In the genomic region with DNA sequence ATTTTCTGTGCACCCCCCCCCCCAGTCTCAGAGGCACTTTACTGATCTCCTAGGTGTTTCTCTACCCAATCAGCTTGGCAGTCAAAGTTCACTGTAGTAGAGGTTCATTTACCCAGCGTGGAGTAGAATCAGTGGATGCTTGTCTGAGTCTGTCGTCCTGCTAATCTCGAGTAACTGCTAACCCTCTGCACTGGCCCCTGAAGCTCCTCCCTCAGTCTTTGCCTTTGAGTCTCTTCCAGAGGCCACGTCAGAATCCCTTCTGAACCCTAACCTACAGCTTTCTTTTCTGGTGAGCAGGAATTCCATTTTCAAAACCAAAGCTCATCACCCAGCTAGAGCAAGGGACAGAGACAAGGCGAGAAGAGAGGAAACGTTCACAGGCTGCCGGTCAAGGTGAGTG, we compare ENCODE assay signal across 31 mouse cellular contexts.
A peak's percentile ranks its signal among the peaks of the same experiment; 100 is the strongest.
DNase-seq lines count a peak whose midpoint lies in the region; ATAC-seq and TF ChIP-seq lines count a peak whose summit lies in the region.
"Had no signal": no experiment of that assay in that cellular context is flagged by ENCODE, and none has a peak within 500 bp of the region (broad histone marks: within the 10 kb centered on the region; RNA-seq: fewer than 3 reads in every experiment).

No protein-coding gene starts in this region.

- no peak overlapping the region for H3K4me3 ChIP-seq in left cerebral cortex, adult 2 months
- H3K4me3 ChIP-seq in intestine, embryonic 15.5 days (replicated peaks) = no peak overlapping the region
- H3K4me3 ChIP-seq: erythroblast, embryonic 14.5 days; forebrain, embryonic 12.5 days; hindbrain, embryonic 10.5 days; hindbrain, embryonic 15.5 days; liver, embryonic 13.5 days; megakaryocyte, embryonic 14.5 days; midbrain, embryonic 12.5 days; neural tube, embryonic 13.5 days; stomach, embryonic 15.5 days had no signal

- no peak overlapping the region for H3K4me2 ChIP-seq in intestine, embryonic 15.5 days (replicated peaks)
- H3K4me2 ChIP-seq: forebrain, embryonic 12.5 days; hindbrain, embryonic 15.5 days; liver, embryonic 13.5 days; midbrain, embryonic 12.5 days; neural tube, embryonic 13.5 days; stomach, embryonic 15.5 days had no signal

- H3K9ac ChIP-seq in intestine, embryonic 15.5 days = no peak overlapping the region
- H3K9ac ChIP-seq: forebrain, embryonic 12.5 days; hindbrain, embryonic 15.5 days; liver, embryonic 13.5 days; midbrain, embryonic 12.5 days; neural tube, embryonic 13.5 days; stomach, embryonic 15.5 days had no signal

- 66% methylated on average over 7 of the region's 7 CpGs for WGBS in intestine, embryonic 15.5 days

- H3K9me3 ChIP-seq in intestine, embryonic 15.5 days = no peaks in the 10 kb centered on the region
- H3K9me3 ChIP-seq: forebrain, embryonic 12.5 days; hindbrain, embryonic 10.5 days; hindbrain, embryonic 15.5 days; liver, embryonic 13.5 days; midbrain, embryonic 12.5 days; neural tube, embryonic 13.5 days; stomach, embryonic 15.5 days had no signal

- ATAC-seq in intestine, embryonic 15.5 days = peak; percentile 74
- ATAC-seq in erythroid progenitor cell, adult 5-6 weeks (replicated peaks; ENCODE audit: low FRiP score, poor library complexity, severe bottlenecking) = no peak
- ATAC-seq: inflammation-experienced regulatory T-cells, adult 6 months; lung, postnatal 0 days had no signal

- H3K36me3 ChIP-seq in intestine, embryonic 15.5 days = no peaks in the 10 kb centered on the region
- H3K36me3 ChIP-seq: forebrain, embryonic 12.5 days; hindbrain, embryonic 10.5 days; liver, embryonic 13.5 days; midbrain, embryonic 12.5 days; stomach, embryonic 15.5 days had no signal

- intact Hi-C loops in left cerebral cortex, adult 2 months (cut with DNase I) = no loop called here
- intact Hi-C loops in left cerebral cortex, postnatal 14 days (cut with DNase I) = no loop called here

- peak overlapping the region; percentile 83 for H3K27ac ChIP-seq in left cerebral cortex, adult 2 months
- H3K27ac ChIP-seq in intestine, embryonic 15.5 days = no peak overlapping the region
- H3K27ac ChIP-seq: forebrain, embryonic 12.5 days; hindbrain, embryonic 10.5 days; hindbrain, embryonic 15.5 days; liver, embryonic 13.5 days; midbrain, embryonic 12.5 days; neural tube, embryonic 13.5 days; stomach, embryonic 15.5 days had no signal

- TF ChIP-seq CTCF in left cerebral cortex, adult 2 months (IDR thresholded peaks at IDR 0.05) = no peak

- no peaks in the 10 kb centered on the region for H3K27me3 ChIP-seq in intestine, embryonic 15.5 days (replicated peaks)
- H3K27me3 ChIP-seq: CH12.LX; hindbrain, embryonic 15.5 days; liver, embryonic 13.5 days; midbrain, embryonic 12.5 days; stomach, embryonic 15.5 days had no signal

- 0 out of 2 replicates have a peak, but pooled peaks cover 4% of the 10 kb centered on the region for H3K4me1 ChIP-seq in intestine, embryonic 15.5 days (replicated peaks)
- H3K4me1 ChIP-seq: stomach, embryonic 15.5 days had no signal

- DNase-seq in adrenal gland, adult (ENCODE audit: inconsistent age in 2 of 2, low spot score in 1 of 2) = peak; percentile 49 to 79
- no peak for DNase-seq in adrenal gland, postnatal 4 days (ENCODE audit: low spot score in 2 of 2)
- no peak for DNase-seq in left cerebral cortex, adult 2 months (ENCODE audit: extremely low spot score in 1 of 2, low spot score in 2 of 2)
- no peak for DNase-seq in left cerebral cortex, postnatal 14 days (ENCODE audit: low spot score in 2 of 2)
- DNase-seq in thymus, postnatal 25 days = no peak
- DNase-seq in ovary, postnatal 14 days (ENCODE audit: low spot score) = no peak
- DNase-seq: cerebellum, adult 8-10 months; cerebellum, postnatal 25 days; gastrocnemius, postnatal 10 days; heart, postnatal 14 days; kidney, adult 8-10 months; kidney, postnatal 14 days; liver, embryonic 13.5 days; lung, adult 18-20 months; lung, postnatal 4 days; retina, postnatal 1 day; right cerebral cortex, postnatal 14 days; thymus, postnatal 14 days had no signal

Comparison
In these comparisons a context has a peak if more than half of its experiments do, and no peak if none do; other contexts are left out.
1. DNase-seq: peak in adrenal gland, adult (2 of 2); none in adrenal gland, postnatal 4 days (0 of 2), left cerebral cortex, adult 2 months (0 of 2), left cerebral cortex, postnatal 14 days (0 of 2), thymus, postnatal 25 days (single experiment) and ovary, postnatal 14 days (single experiment).